Comparison of ENCODE assay signal across 21 mouse cellular contexts in genomic region chr5:74980574-74980973, GRCm38 (mm10).
DNase-seq lines count a peak whose midpoint lies in the region; ATAC-seq and TF ChIP-seq lines count a peak whose summit lies in the region.
"Had no signal": no experiment of that assay in that cellular context is flagged by ENCODE, and none has a peak within 500 bp of the region (broad histone marks: within the 10 kb centered on the region; RNA-seq: fewer than 3 reads in every experiment).

No protein-coding gene starts in this region.

- 0 out of 2 replicates have a peak, but pooled peaks have one; percentile 37 for ATAC-seq in forebrain, embryonic 16.5 days
- ATAC-seq in forebrain, embryonic 15.5 days (replicated peaks), result no peak
- ATAC-seq in midbrain, embryonic 12.5 days (ENCODE audit: low FRiP score, low read depth), result no peak
- ATAC-seq: hindbrain, embryonic 16.5 days; inflammation-experienced regulatory T-cells, adult 6 months; intestine, postnatal 0 days had no signal

- H3K4me3 ChIP-seq in forebrain, embryonic 16.5 days (replicated peaks; ENCODE audit: low read length), result no peak overlapping the region
- H3K4me3 ChIP-seq in forebrain, embryonic 15.5 days, result no peak overlapping the region
- no peak overlapping the region for H3K4me3 ChIP-seq in midbrain, embryonic 12.5 days
- H3K4me3 ChIP-seq in midbrain, embryonic 10.5 days, result no peak overlapping the region
- H3K4me3 ChIP-seq in lung, adult 2 months (replicated peaks; ENCODE audit: extremely low read depth, low read depth, low read length), result no peak overlapping the region
- H3K4me3 ChIP-seq: embryonic facial prominence, embryonic 13.5 days; heart, adult 2 months; heart, embryonic 13.5 days; hindbrain, embryonic 12.5 days had no signal

- no peaks in the 10 kb centered on the region for H3K9me3 ChIP-seq in forebrain, embryonic 16.5 days (ENCODE audit: control insufficient read depth, low read length)
- H3K9me3 ChIP-seq in forebrain, embryonic 15.5 days, result no peaks in the 10 kb centered on the region
- H3K9me3 ChIP-seq in midbrain, embryonic 12.5 days, result no peaks in the 10 kb centered on the region
- no peaks in the 10 kb centered on the region for H3K9me3 ChIP-seq in midbrain, embryonic 10.5 days (replicated peaks)
- H3K9me3 ChIP-seq: embryonic facial prominence, embryonic 13.5 days; heart, embryonic 13.5 days; hindbrain, embryonic 12.5 days had no signal

- H3K27me3 ChIP-seq in forebrain, embryonic 16.5 days (replicated peaks; ENCODE audit: control insufficient read depth, insufficient read depth, low read length), result peaks cover 25% of the 10 kb centered on the region
- peaks cover 23% of the 10 kb centered on the region for H3K27me3 ChIP-seq in forebrain, embryonic 15.5 days
- peaks cover 98% of the 10 kb centered on the region for H3K27me3 ChIP-seq in midbrain, embryonic 12.5 days
- H3K27me3 ChIP-seq in midbrain, embryonic 10.5 days (ENCODE audit: low read depth, poor library complexity, severe bottlenecking), result peaks cover 100% of the 10 kb centered on the region

- H3K36me3 ChIP-seq in forebrain, embryonic 16.5 days (ENCODE audit: control insufficient read depth, insufficient read depth), result no peaks in the 10 kb centered on the region
- H3K36me3 ChIP-seq in forebrain, embryonic 15.5 days, result no peaks in the 10 kb centered on the region
- no peaks in the 10 kb centered on the region for H3K36me3 ChIP-seq in midbrain, embryonic 12.5 days
- H3K36me3 ChIP-seq in midbrain, embryonic 10.5 days, result no peaks in the 10 kb centered on the region
- H3K36me3 ChIP-seq: embryonic facial prominence, embryonic 13.5 days; heart, embryonic 13.5 days; hindbrain, embryonic 12.5 days had no signal

- 22% methylated on average over 4 of the region's 4 CpGs for WGBS in forebrain, embryonic 16.5 days
- WGBS in forebrain, embryonic 15.5 days, result 18% methylated on average over 4 of the region's 4 CpGs
- WGBS in midbrain, embryonic 12.5 days, result 11% methylated on average over 4 of the region's 4 CpGs
- WGBS in midbrain, embryonic 10.5 days, result 15% methylated on average over 4 of the region's 4 CpGs
- 77% methylated on average over 4 of the region's 4 CpGs for WGBS in lung, adult 2 months

- no peak overlapping the region for H3K27ac ChIP-seq in forebrain, embryonic 16.5 days (ENCODE audit: low read length)
- H3K27ac ChIP-seq in forebrain, embryonic 15.5 days (replicated peaks), result no peak overlapping the region
- no peak overlapping the region for H3K27ac ChIP-seq in midbrain, embryonic 12.5 days (replicated peaks)
- H3K27ac ChIP-seq in midbrain, embryonic 10.5 days (replicated peaks), result no peak overlapping the region
- H3K27ac ChIP-seq: embryonic facial prominence, embryonic 13.5 days; heart, adult 2 months; hindbrain, embryonic 12.5 days had no signal

- DNase-seq in midbrain, embryonic 10.5 days (ENCODE audit: low spot score), result no peak
- DNase-seq in MN1 (ENCODE audit: low spot score), result peak; percentile 10
- DNase-seq in brain, embryonic 14.5 days (ENCODE audit: low read depth), result peak; percentile 53
- DNase-seq in lung, adult 2 months, result no peak
- DNase-seq: adrenal gland, adult 8-10 months; adrenal gland, postnatal 36 days; cerebellum, adult 11-12 months; cerebellum, adult 9-10 months; cerebellum, postnatal 25 days; gastrocnemius, postnatal 10 days; heart, adult 2 months; heart, postnatal 4 days had no signal

- no peak overlapping the region for H3K4me2 ChIP-seq in forebrain, embryonic 16.5 days (ENCODE audit: low read length)
- no peak overlapping the region for H3K4me2 ChIP-seq in forebrain, embryonic 15.5 days (replicated peaks)
- H3K4me2 ChIP-seq in midbrain, embryonic 12.5 days (replicated peaks), result 0 out of 2 replicates have a peak overlapping the region, but pooled peaks have one; percentile 22

- peaks cover 17% of the 10 kb centered on the region for H3K4me1 ChIP-seq in forebrain, embryonic 16.5 days (replicated peaks; ENCODE audit: control insufficient read depth, insufficient read depth, low read length)
- H3K4me1 ChIP-seq in forebrain, embryonic 15.5 days, result peaks cover 17% of the 10 kb centered on the region
- H3K4me1 ChIP-seq in midbrain, embryonic 12.5 days, result peaks cover 22% of the 10 kb centered on the region
- H3K4me1 ChIP-seq in midbrain, embryonic 10.5 days, result peaks cover 45% of the 10 kb centered on the region
- H3K4me1 ChIP-seq in lung, adult 2 months (ENCODE audit: control insufficient read depth, insufficient read depth, low read length), result no peaks in the 10 kb centered on the region

- no peak overlapping the region for H3K9ac ChIP-seq in forebrain, embryonic 16.5 days (replicated peaks; ENCODE audit: low read depth, low read length)
- H3K9ac ChIP-seq in forebrain, embryonic 15.5 days (replicated peaks), result no peak overlapping the region
- no peak overlapping the region for H3K9ac ChIP-seq in midbrain, embryonic 12.5 days (replicated peaks)
- H3K9ac ChIP-seq: embryonic facial prominence, embryonic 13.5 days had no signal

- no peak for TF ChIP-seq POLR2A in brain, embryonic 14.5 days (IDR thresholded peaks at IDR 0.05; ENCODE audit: borderline replicate concordance, extremely low read depth, insufficient read depth, insufficient read length, poor library complexity, severe bottlenecking)
- TF ChIP-seq POLR2A in lung, adult 2 months (IDR thresholded peaks at IDR 0.05; ENCODE audit: borderline replicate concordance, extremely low read depth, low read depth, low read length), result no peak

- no peak for TF ChIP-seq CTCF in brain, embryonic 14.5 days (IDR thresholded peaks at IDR 0.05; ENCODE audit: borderline replicate concordance, extremely low read depth, insufficient read depth, insufficient read length)
- no peak for TF ChIP-seq CTCF in lung, adult 2 months (IDR thresholded peaks at IDR 0.05; ENCODE audit: insufficient read depth, low read length)

Comparison
In these comparisons a context has a peak if more than half of its experiments do, and no peak if none do; other contexts are left out.
1. DNase-seq: peak in MN1 (single experiment) and brain, embryonic 14.5 days (single experiment); none in midbrain, embryonic 10.5 days (single experiment) and lung, adult 2 months (single experiment).